Mouse (Mus musculus) embryonic facial prominence, embryonic 15.5 days (tissue): ENCODE data around the gene Cst3. TPM values are rescaled to one million over a fixed set of nuclear protein-coding genes. Genes with fewer than 3 reads are reported as not detected.
A peak's percentile ranks its signal among the peaks of the same experiment; 100 is the strongest.

Source experiments
- ATAC-seq: fragments of 200-750 bp; cut with Nextera tagmentation; 2 replicates; pipeline ENCODE4 v1.8.0; 2017; ENCODE audit warnings: low read depth, moderate TSS enrichment; ENCODE audit not compliant: insufficient number of reproducible peaks, low FRiP score, low TSS enrichment
- H3K27ac ChIP-seq: fragments of 300-500 bp; sonication (generic); replicated peaks from 2 replicates; pipeline ENCODE4 v1.5.1; 2015; ENCODE audit warnings: mild to moderate bottlenecking, inconsistent platforms
- H3K27me3 ChIP-seq: fragments of 300-500 bp; sonication (generic); 2 replicates; pipeline ENCODE4 v1.6.1; 2015; ENCODE audit warnings: inconsistent platforms
- H3K36me3 ChIP-seq: fragments of 300-500 bp; sonication (generic); 2 replicates; pipeline ENCODE4 v1.6.1; 2015; ENCODE audit warnings: mild to moderate bottlenecking, inconsistent platforms
- H3K4me1 ChIP-seq: fragments of 300-500 bp; sonication (generic); 2 replicates; pipeline ENCODE4 v1.6.1; 2015; ENCODE audit warnings: inconsistent platforms
- H3K4me2 ChIP-seq: fragments of 300-500 bp; sonication (generic); replicated peaks from 2 replicates; pipeline ENCODE4 v1.6.1; 2015; ENCODE audit warnings: mild to moderate bottlenecking, inconsistent platforms
- H3K4me3 ChIP-seq: fragments of 300-500 bp; sonication (generic); replicated peaks from 2 replicates; pipeline ENCODE4 v1.5.1; 2015; ENCODE audit warnings: mild to moderate bottlenecking, inconsistent platforms
- H3K9ac ChIP-seq: fragments of 300-500 bp; sonication (generic); 2 replicates; pipeline ENCODE4 v1.6.1; 2015; ENCODE audit warnings: inconsistent platforms
- H3K9me3 ChIP-seq: fragments of 300-500 bp; sonication (generic); replicated peaks from 2 replicates; pipeline ENCODE4 v1.6.1; 2016; ENCODE audit warnings: inconsistent platforms
- WGBS: fragments of 180-500 bp; shearing (Covaris S2); methylation state at CpG from one replicate; pipeline ENCODE4 v1.1.7; 2015; 5-methylcytosine and 5-hydroxymethylcytosine counted together
- polyA plus RNA-seq: library from polyadenylated mRNA; unstranded; fragments of >200 nt; fragmentation: Nextera tagmentation; extraction: Ambion mirVana; gene quantifications from 2 replicates; pipeline ENCODE4 v1.2.1, GENCODE M21; 2015

The Cst3 gene
- polyA plus RNA-seq, 1 experiment from 2014 or later: 534 TPM

DNA sequence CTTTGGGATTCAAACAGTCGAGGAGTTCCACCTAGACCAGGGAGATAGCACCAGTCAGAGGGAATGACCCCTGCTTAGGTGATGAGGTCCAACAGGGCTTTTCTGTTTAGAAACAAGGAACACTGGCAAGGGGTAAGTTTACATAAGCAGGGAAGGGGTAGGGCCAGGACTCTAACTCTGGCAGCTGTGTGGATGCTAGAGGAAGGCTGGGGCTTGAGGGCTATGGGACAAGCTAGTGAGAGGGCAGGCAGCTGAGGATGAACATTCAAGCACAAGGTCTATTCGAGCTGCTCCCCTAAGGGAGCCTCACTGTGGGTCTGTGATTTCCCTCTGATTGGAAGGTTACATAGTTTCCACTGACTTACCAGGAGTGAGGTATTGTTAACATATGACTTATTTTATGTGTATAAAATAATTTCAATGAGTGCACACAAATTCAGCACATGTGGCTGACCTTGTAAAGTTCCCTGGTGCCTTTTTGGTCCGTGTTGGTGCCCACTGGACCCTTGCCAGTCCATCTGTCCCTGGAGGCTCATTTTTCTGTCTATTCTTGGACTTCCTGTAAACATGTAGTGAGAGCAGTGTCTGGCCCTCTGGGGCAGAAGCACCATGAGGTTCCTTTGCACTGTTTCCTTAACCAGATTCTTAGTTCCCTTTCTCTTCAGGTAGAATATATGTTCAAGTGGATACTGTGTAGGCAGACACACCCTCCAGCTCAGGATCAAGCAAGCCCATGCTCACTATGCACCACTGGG lies 1.7 kb upstream of the Cst3 start:
- Histone ChIP-seq H3K27me3 (no peaks in the 10 kb centered on the region), H3K27ac (no peak overlapping the region), H3K4me3 (no peak overlapping the region), H3K4me1 (peaks cover 27% of the 10 kb centered on the region), H3K4me2 (no peak overlapping the region), H3K9me3 (no peaks in the 10 kb centered on the region), H3K36me3 (no peaks in the 10 kb centered on the region), H3K9ac (no peak overlapping the region)
- 27% methylated on average over 3 of the region's 3 CpGs for WGBS
- ATAC-seq: no peak

DNA sequence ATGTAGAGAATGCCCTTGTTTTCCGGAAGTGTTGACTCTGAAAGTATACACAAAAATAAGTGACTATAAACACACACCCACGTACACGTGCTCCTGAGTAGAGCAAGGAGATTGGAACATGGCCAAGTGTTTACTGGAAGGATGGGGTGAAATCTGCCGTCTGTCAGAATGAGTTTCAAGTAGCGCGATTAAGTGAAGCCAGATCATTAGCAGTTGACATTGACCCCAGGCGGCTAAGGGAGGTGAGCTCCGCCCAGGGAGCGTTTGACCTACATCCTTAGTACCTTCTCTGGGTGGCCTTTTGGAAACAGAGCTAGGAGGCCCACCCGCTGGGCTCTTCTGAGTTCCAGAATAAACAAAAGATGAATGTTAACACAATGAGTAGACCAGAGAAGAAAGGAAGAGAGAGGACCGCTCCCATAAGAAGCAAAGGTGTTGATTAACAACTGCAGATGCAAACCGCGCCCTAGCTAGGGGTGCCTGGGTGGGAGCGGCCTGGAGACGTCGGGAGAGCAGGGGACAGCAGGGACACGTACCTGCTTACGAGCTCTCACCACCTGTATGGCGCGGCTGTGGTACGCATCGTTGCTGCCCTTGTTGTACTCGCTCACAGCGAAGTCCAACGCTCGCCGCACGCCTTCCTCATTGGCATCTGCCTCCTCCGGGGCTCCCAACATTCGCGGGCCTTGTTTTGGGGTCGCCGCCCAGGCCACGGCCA lies 716 bp downstream of the Cst3 start:
- peak overlapping the region; percentile 58 for H3K4me2 ChIP-seq
- H3K36me3 ChIP-seq: peaks cover 15% of the 10 kb centered on the region
- H3K4me3 ChIP-seq: peak overlapping the region; percentile 96
- H3K27me3 ChIP-seq: no peaks in the 10 kb centered on the region
- peaks cover 27% of the 10 kb centered on the region for H3K4me1 ChIP-seq
- H3K9ac ChIP-seq: peak overlapping the region; percentile 91
- WGBS: 0% methylated on average over 34 of the region's 34 CpGs
- peak overlapping the region; percentile 94 for H3K27ac ChIP-seq
- no peaks in the 10 kb centered on the region for H3K9me3 ChIP-seq
- ATAC-seq: peak; percentile 64

- Histone ChIP-seq H3K4me2 (peak overlapping the region; percentile 58), H3K27me3 (no peaks in the 10 kb centered on the region), H3K4me3 (peak overlapping the region; percentile 96), H3K36me3 (peaks cover 15% of the 10 kb centered on the region), H3K27ac (no peak overlapping the region), H3K9ac (peak overlapping the region; percentile 91), H3K4me1 (peaks cover 27% of the 10 kb centered on the region), H3K9me3 (no peaks in the 10 kb centered on the region)
- WGBS: 31% methylated on average over 3 of the region's 3 CpGs
- ATAC-seq: no peak
Measured at GRCm38 (mm10) chr2:148874224-148874616, 1.3 kb downstream of the Cst3 start.

DNA sequence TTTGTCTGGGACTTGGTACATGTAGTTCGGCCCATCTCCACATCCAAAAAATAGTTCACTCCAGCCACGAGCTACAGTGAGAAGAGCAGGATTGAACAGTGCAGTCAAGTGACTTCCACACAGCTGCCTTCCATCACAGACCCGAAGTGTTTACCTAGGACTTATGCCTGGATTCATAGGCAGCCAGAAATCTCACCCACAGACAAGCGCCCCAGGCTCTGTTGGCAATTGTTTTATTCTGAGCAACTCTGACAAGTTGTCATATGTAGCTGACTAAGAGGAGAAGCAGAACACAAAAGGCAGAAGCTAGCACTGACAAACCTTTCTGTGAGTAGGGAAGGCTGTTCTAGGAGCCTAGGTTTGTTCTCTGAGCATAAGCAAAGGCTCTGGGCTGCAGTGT lies 2.6 kb downstream of the Cst3 start:
- Histone ChIP-seq H3K27ac (0 out of 2 replicates have a peak overlapping the region, but pooled peaks have one; percentile 7), H3K4me3 (peak overlapping the region; percentile 96), H3K4me2 (peak overlapping the region; percentile 58), H3K9me3 (no peaks in the 10 kb centered on the region), H3K4me1 (peaks cover 27% of the 10 kb centered on the region), H3K27me3 (no peaks in the 10 kb centered on the region), H3K36me3 (peaks cover 15% of the 10 kb centered on the region), H3K9ac (no peak overlapping the region)
- 62% methylated on average over 4 of the region's 4 CpGs for WGBS
- no peak for ATAC-seq

GRCm38 (mm10) chr2:148870526-148870925 lies 5.0 kb downstream of the Cst3 start:
- WGBS: 87% methylated on average over 3 of the region's 3 CpGs
- peaks cover 22% of the 10 kb centered on the region for H3K4me1 ChIP-seq
- H3K27ac ChIP-seq: no peak overlapping the region
- no peaks in the 10 kb centered on the region for H3K27me3 ChIP-seq
- H3K4me3 ChIP-seq: no peak overlapping the region
- no peak for ATAC-seq
- no peak overlapping the region for H3K9ac ChIP-seq
- peaks cover 15% of the 10 kb centered on the region for H3K36me3 ChIP-seq
- H3K9me3 ChIP-seq: no peaks in the 10 kb centered on the region
- no peak overlapping the region for H3K4me2 ChIP-seq

DNA sequence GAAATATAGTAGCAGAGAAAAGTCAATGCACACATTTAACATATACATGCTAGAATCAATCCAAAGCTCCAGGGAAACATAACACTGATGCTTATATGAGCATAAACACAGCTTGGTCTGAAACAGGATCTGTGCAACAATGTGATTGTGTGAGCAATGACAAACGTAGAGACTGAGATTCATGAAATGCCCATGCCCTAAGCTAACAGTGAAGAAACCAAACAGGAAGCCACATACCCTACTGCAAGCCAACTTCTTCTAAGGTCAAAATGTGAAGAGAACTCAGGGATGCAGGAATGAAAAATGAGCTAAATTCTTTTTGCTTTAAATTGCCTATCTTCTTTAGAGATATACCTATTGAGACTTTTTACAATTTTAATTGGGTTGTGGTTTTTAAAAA lies 6.5 kb downstream of the Cst3 start:
- Histone ChIP-seq H3K4me1 (peaks cover 15% of the 10 kb centered on the region), H3K36me3 (peaks cover 15% of the 10 kb centered on the region), H3K4me2 (no peak overlapping the region), H3K4me3 (no peak overlapping the region), H3K27me3 (no peaks in the 10 kb centered on the region), H3K27ac (no peak overlapping the region), H3K9me3 (no peaks in the 10 kb centered on the region), H3K9ac (no peak overlapping the region)
- 62% methylated on average over 1 of the region's 1 CpGs for WGBS
- no peak for ATAC-seq

DNA sequence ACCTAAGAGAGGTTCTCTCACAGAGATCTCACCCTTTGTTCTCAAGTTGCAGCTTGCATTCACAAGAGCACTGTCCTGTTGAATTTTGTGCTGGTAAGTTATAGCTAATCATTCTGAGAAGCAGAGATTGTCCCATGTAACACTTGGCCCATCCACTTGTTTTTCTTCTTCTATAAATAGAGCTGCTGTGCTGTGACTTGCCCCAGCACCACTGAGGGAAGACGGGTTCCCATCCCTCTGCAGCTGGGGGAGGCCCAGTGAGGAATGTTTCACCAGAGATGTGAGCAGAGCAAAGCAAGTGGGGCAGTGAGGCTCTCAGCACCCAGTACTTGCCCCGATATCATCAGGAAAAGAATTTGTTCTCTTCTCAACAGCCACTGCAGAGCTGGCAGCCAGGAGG lies 10.5 kb downstream of the Cst3 start, which contains the start of gene 9230104L09Rik:
TSS of gene 9230104L09Rik (minus strand) at position 73 of the 400 bp plus-strand sequence.
- Histone ChIP-seq H3K27ac (no peak within 1 kb of the TSS; the same call in 1 of the 2 replicates), H3K9ac (no peak within 1 kb of the TSS), H3K27me3 (no peaks in the 10 kb centered on the region), H3K4me3 (no peak within 1 kb of the TSS), H3K36me3 (no peaks in the 10 kb centered on the region), H3K9me3 (no peaks in the 10 kb centered on the region), H3K4me1 (no peaks in the 10 kb centered on the region), H3K4me2 (no peak within 1 kb of the TSS)
- ATAC-seq: no peak
- 50% methylated on average over 2 of the region's 2 CpGs for WGBS

DNA sequence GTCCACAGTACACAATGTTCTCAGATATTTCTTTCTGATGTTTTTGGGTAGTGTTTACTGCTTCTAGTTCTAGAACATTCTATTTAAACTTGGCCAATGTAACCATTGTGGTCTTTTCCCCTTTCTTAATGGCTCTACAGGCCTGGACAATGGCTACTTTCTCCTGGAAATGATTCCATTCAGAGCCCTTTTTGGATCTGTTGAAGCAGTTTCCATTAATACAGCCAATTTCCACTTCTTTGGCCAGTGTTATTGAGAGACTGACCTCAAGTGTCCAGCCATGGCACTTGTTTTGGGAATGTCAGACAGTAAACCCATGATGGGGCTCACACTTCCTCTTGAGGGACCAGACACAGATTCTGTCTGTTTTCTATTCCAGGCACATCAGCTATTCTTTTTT lies 13.8 kb downstream of the Cst3 start:
- Histone ChIP-seq H3K27ac (no peak overlapping the region), H3K36me3 (no peaks in the 10 kb centered on the region), H3K9me3 (no peaks in the 10 kb centered on the region), H3K9ac (no peak overlapping the region), H3K27me3 (no peaks in the 10 kb centered on the region), H3K4me3 (no peak overlapping the region), H3K4me1 (no peaks in the 10 kb centered on the region), H3K4me2 (no peak overlapping the region)
- ATAC-seq: no peak

DNA sequence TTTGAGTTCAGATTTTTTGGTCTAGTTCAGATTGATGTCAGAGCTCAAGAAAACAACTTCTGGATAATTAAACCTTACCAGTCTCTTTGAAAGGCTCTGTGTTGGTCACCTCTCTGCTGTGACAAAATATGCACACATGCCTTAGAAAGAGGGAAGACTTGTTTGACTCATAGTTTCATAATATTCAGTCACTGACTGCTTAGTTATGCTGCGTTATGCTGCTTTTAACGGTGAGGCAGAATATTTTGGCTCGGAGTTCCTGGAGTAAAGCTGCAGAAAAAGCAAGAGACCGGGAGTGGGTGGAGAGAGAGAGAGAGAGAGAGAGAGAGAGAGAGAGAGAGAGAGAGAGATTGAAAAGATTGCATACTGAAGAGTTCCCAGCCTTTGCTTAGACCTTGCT lies 14.5 kb downstream of the Cst3 start:
- Histone ChIP-seq H3K4me3 (no peak overlapping the region), H3K27ac (no peak overlapping the region), H3K36me3 (no peaks in the 10 kb centered on the region), H3K27me3 (no peaks in the 10 kb centered on the region), H3K4me1 (no peaks in the 10 kb centered on the region), H3K9ac (no peak overlapping the region), H3K4me2 (no peak overlapping the region), H3K9me3 (no peaks in the 10 kb centered on the region)
- WGBS: 61% methylated on average over 4 of the region's 4 CpGs
- no peak for ATAC-seq

DNA sequence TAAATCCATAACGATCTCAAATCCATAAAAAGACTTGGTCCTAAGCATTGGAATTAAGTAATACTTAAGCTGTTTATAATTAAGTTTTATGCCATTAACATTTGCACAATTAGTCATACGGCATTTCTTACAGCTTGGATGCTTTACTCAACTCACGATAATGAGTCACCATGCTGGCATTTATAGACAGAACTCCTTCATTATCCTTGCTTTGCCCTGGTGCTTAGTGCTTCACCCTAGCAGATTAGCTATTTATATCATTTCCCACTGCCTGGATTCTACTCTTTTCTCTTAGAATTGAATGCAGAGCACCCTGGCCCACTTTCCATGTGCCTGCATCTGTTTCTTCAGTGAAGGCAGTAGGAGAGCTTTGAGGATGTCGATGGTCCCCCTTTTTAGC lies 18.0 kb downstream of the Cst3 start:
- Histone ChIP-seq H3K9ac (no peak overlapping the region), H3K27me3 (no peaks in the 10 kb centered on the region), H3K4me1 (no peaks in the 10 kb centered on the region), H3K4me3 (no peak overlapping the region), H3K9me3 (no peaks in the 10 kb centered on the region), H3K36me3 (no peaks in the 10 kb centered on the region), H3K4me2 (no peak overlapping the region), H3K27ac (no peak overlapping the region)
- WGBS: 61% methylated on average over 4 of the region's 4 CpGs
- no peak for ATAC-seq

DNA sequence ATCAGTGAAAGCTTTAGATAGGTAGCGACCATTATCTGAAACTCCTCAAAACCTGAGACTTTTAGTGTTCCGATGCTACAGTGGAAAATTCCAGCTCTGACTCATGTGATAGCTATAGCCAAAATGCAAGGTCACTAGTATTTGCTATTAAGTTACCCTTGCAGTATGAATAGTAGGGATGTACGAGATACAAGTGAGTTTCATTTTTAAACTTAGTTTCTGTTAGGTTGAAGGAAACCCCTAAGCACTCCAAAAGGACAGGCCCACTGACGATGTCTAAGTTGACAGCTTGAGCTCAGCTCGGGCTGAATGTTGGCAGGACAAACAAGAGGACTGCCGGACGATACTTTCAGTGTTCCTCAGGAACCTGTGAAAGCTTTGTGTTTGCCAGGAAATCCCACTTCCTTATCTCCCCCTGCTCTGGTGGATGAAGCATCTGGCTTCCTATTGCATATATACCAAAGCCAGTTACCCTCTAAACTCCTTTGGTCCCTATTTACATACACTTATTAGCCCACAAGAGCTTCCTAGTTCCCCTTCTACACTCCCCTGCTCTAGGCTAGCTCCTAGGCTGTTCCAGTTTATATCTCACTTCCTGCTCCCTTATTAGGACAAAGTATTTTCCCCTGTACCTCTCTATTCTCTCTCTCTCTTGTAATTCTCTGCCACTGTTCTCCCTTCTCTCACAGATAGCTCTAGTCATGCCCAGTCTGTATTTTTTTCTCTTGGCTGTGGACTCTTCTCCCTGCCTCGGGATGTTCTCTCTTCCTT lies 18.7 kb downstream of the Cst3 start:
- no peak overlapping the region for H3K9ac ChIP-seq
- H3K27ac ChIP-seq: no peak overlapping the region
- no peak for ATAC-seq
- H3K36me3 ChIP-seq: no peaks in the 10 kb centered on the region
- no peaks in the 10 kb centered on the region for H3K4me1 ChIP-seq
- H3K4me2 ChIP-seq: no peak overlapping the region
- H3K4me3 ChIP-seq: no peak overlapping the region
- 68% methylated on average over 8 of the region's 8 CpGs for WGBS
- H3K27me3 ChIP-seq: no peaks in the 10 kb centered on the region
- H3K9me3 ChIP-seq: no peaks in the 10 kb centered on the region
